Mouse (Mus musculus) lung, postnatal 10 days (tissue): Measurements from ENCODE around the gene Isl1.

ENCODE experiments used
- DNase-seq: peaks from one replicate; pipeline ENCODE4 v3.0.0; 2021

Gene Isl1

DNA sequence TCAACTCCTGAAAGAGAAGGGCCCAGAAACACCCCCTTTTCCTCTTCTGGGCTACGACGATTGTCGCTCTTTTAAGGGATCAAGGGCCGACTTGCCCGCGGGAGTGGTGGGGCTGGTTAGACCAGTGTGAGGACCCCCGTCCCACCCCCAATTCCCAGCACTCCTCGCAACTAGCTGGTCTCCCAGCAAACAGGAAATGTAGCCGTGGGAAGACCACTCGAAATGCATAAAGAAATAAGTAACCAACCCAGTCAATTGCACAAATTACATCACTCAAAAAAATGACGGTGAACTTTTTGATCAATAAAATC is 15.4 kb downstream of the Isl1 start:
- no peak for DNase-seq

DNA sequence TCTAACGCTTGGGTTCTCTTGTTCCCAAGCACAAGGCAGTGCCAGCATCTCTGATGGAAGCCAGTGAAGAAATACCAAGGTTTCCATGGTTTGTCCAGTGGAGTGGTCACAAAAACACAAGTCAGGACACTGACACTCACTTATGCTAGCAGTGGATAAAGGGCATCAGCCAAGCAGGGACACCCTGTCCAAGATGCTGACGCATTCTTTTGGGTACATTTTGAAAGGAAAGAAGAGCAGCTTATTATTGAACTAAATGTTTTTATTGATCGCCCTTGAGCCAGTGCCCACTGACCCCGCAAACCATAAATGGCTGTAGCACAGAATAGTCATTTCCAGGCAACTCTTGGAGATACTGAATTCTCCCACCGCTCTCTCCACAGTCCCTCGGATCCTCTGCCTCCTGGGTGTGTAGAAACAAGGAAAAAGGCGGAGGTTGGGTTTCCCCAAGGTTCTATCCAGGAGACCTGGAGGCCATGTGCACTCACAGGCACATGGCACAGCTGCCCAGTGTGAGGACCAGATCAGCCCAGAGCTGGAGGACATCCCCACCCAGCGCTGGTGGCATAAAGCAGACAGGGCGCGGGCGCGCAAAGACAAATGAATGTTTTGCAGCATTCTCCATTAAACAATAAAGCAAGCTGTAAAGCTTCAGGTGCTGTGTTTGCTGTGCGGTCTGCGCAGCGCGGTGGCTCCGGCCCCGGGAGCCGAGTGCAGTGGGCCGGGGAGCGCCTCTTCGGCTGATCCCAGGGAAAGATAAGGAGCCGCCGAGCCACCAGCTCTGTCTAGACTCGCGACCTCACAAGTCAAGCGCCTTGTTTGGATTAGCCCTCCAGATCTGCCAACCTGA is 16.0 kb downstream of the Isl1 start:
- no peak for DNase-seq

DNA sequence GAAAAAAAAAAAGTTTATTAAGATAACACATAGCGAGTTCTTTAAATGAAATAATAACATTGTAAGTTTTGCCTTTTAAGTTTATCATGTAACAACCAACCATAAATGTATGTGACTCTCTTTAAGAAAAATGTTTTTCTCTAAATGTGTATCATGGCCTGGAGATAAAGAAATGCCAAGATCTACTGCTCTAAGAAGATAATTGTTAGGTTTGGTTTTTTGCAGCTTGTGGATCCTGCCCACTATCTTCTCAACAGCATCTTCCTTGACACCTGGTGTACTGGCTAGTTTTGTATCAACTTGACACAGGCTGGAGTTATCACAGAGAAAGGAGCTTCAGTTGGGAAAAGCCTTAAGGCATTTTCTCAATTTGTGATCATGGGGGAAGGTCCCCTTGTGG is 19.8 kb downstream of the Isl1 start:
- no peak for DNase-seq

DNA sequence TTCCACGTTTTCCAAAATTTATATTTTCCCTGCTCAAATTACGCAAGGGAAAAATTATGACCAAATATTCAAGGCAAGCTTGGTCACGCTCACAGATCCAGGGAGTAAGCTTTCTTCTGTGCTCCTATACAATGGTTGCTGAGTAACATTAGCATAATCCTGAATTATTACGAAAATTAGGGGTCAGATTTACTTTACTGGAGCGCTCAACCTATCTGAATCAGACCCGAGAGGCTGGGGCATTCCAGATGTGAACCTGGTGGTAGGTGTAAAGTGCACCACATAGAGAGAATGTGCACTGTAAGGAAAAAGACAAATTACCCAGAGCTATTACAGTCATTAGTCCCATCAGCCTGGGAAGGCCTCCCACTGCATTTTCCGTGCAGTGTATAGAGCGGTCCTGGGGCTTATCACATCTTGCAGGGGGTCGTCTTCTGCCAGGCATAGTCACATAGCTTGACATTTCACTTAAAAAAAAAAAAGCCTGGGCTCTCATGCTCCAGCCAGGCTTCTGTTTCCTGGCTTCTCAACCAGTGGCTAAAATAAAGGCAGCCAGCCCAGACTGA is 30.2 kb downstream of the Isl1 start:
- no peak for DNase-seq
